Mouse (Mus musculus) adrenal gland, postnatal 36 days (tissue): ENCODE results near the gene Riiad1. TPM values are rescaled to one million over a fixed set of nuclear protein-coding genes. Genes with fewer than 3 reads are reported as not detected.

Source experiments
- DNase-seq, 2 experiments: peaks; one replicate each; pipeline ENCODE4 v3.0.0; 2021; ENCODE audit warnings: mixed read lengths in 1 of 2
- total RNA-seq, 2 experiments: library from RNA; stranded (reverse); gene quantifications; 2 replicates each; pipeline ENCODE4 v1.2.3; 2021

Riiad1 gene
- total RNA-seq, 2 experiments from 2014 or later = 2.7 to 4.7 TPM

GRCm38 (mm10) chr3:94463926-94464578, 16.1 kb downstream of the Riiad1 start:
- peak in 1 of 2 experiments; percentile 21 for DNase-seq

- no peak for DNase-seq
These were observed 20.3 kb downstream of the Riiad1 start for GRCm38 (mm10) chr3:94459834-94460233.

DNA sequence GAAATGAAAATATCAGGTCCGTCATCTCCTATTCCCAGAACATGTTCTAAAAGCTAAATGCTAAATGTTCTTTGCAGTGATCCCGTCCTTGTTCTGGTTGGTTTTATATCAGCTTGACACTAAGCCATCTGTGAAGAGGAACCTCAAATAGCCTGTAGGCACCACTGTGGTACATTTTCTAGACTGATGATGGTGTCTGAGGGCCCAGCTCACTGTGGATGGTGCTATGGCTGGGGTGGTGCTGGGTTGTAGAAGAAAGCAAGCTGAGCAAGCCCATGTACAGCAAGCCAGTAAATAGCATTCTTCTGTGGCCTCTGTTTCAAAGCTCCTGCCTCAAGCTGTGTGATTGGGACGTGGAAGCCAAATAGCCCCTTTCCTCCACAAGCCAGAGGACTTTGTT, 23.1 kb downstream of the Riiad1 start:
- DNase-seq = no peak

DNA sequence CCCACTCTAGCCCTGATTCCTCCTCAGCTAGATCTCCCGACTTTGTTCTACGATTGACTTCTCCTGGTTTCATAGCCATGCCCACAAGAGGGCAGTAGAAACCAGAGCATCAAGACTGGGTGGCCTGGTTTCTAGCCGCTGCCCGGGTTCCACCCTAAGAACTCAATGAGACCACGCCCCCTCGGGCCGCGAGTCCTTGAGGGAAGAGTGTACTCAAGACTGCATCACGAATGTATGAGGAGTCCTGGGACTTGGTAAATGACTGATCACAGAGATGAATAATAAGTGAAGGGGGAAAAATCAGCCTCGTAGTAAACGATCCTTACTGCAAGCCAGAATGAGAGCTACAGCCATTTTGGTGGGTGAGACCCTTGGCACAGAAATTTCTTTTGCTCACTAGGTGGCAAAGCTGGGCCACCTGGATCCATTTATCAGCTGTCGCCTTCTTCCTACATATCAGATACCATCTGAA, 23.6 kb downstream of the Riiad1 start:
- peak; percentile 87 to 90 for DNase-seq

DNA sequence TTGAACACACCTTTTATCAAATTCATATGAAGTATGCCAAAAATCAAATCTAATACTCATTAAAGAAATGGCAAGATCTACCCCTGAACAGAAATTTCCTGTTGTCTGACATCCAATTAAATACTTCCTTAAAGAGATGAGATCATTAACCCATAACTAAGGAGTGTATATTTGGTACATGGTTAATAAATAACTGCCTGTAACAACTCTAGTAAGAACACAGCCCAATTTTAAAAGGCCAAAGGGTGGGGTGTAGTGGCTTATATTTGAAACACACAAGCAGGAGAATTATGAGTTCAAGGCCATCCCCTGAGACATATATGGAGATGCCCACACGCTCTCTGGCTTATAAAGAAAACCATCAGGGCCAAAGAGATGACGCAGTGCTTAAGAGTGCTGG, 30.8 kb downstream of the Riiad1 start:
- no peak for DNase-seq

GRCm38 (mm10) chr3:94443597-94443964, 36.6 kb downstream of the Riiad1 start, which contains the start of gene Oaz3:
Gene Oaz3, minus strand, starts transcription at chr3:94443915.
- DNase-seq = peak in 1 of 2 experiments; percentile 32

DNA sequence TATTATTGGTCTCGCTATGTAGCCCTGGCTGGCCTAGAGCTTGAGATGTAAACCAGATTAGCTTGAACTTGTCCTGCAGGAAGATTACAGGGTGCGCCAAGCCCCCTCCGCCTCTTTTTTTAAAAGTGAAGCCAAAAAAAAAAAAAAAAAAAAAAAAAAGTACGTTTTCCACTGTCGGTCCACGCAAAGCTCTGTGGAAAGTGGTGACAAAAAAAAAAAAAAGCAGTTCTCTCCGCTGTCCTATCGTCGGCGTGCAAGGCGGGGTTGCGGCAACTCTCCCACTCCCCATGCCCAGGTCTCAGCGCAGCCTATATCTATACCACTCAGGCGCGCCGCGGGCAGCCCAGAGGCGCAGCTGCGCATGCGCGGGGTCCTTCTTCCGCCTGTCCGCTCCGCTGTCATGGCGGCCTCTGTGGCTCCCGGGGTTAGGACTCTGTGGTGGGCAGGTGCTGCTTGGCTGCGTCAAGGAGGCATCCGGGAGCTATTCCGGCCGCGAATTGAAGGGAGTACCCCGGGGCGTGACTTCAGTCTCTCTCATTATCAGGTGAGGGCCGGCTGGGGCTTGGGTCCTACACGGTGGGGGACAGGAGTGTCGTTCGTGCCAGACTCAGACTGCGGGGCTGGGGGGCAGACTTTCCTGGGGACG, 37.1 kb downstream of the Riiad1 start, which contains the start of gene Mrpl9:
Mrpl9 (plus strand) TSS at position 368 of the 646 bp plus-strand sequence.
- DNase-seq = peak; percentile 97 to 98

DNA sequence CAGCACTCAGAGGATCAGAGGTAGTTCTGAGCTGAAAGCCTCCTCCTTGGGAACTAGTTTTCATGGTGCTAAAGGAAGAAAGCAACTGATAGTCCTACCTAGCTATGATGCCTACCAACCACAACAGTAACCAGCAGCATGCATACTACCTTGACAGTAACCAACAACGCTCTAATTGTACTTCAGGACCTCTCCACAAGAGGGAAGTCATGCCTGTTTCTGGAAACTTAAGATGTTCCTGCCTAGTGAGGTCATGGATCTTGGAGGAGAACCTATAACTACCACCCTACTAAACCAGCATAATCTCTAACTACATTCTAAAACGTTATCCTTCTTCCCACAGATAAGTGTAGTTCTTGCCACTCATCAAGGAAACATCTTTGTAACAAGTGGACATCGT, 39.0 kb downstream of the Riiad1 start:
- no peak for DNase-seq

DNA sequence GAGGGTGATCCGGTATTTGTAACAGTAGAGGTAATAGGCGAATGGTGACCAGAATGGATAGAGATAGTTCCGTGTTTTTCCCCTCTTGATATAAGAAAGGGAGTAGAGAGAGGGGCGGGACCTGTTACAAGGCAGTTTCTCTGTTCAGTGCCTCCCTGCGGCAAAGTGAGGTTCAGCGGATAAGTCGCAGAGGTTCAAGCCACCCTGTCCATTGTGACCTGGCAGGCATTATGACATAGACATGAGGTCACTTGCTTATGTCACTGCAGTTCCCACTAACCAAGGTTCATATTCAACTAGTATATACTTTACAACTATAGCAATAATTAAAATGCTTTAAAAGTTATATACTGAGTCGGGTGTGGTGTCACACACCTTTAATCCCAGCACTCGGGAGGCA, 43.7 kb downstream of the Riiad1 start:
- no peak for DNase-seq

GRCm38 (mm10) chr3:94434305-94434704, 45.8 kb downstream of the Riiad1 start:
- DNase-seq = no peak

- no peak for DNase-seq
These were observed 49.2 kb downstream of the Riiad1 start for GRCm38 (mm10) chr3:94430980-94431379.

Other genes starting within 250 kb of the Riiad1 start
- not detected for gene Gm4778, start 216.3 kb downstream of the Riiad1 start, total RNA-seq
- 1 to 10 TPM; 6.3 to 8.5 TPM for gene Them4, start 170.3 kb downstream of the Riiad1 start, total RNA-seq
- not detected for gene Them5, start 138.2 kb downstream of the Riiad1 start, total RNA-seq
- gene C2cd4d, start 117.9 kb downstream of the Riiad1 start, total RNA-seq = under 1 TPM; 0.36 to 0.40 TPM
- 10 to 100 TPM; 19.0 to 20.2 TPM for gene Rorc, start 107.5 kb downstream of the Riiad1 start, total RNA-seq
- under 1 TPM; 0.66 to 0.73 TPM for gene Lingo4, start 81.8 kb downstream of the Riiad1 start, total RNA-seq
- 10 to 100 TPM in 1 of 2 experiments, 1 to 10 TPM in 1; 7.4 to 10.6 TPM for gene Tdrkh, start 67.1 kb downstream of the Riiad1 start, total RNA-seq
- gene Mrpl9, start 37.0 kb downstream of the Riiad1 start, total RNA-seq = 10 to 100 TPM; 73.2 to 80.4 TPM
- not detected for gene Oaz3, start 36.4 kb downstream of the Riiad1 start, total RNA-seq
- 10 to 100 TPM; 13.6 to 20.4 TPM for gene Celf3, start 2.0 kb downstream of the Riiad1 start, total RNA-seq
- gene Snx27, start 102.4 kb upstream of the Riiad1 start, total RNA-seq = 10 to 100 TPM; 44.6 to 45.2 TPM
- gene Gm10972, start 162.8 kb upstream of the Riiad1 start, total RNA-seq = not detected
- 10 to 100 TPM; 10.5 to 11.6 TPM for gene Tuft1, start 178.5 kb upstream of the Riiad1 start, total RNA-seq
- gene Selenbp2, start 213.2 kb upstream of the Riiad1 start, total RNA-seq = 1 to 10 TPM; 5.4 to 9.6 TPM